Mouse (Mus musculus): Measurements from ENCODE around the gene C2cd4a.

The C2cd4a gene

DNA sequence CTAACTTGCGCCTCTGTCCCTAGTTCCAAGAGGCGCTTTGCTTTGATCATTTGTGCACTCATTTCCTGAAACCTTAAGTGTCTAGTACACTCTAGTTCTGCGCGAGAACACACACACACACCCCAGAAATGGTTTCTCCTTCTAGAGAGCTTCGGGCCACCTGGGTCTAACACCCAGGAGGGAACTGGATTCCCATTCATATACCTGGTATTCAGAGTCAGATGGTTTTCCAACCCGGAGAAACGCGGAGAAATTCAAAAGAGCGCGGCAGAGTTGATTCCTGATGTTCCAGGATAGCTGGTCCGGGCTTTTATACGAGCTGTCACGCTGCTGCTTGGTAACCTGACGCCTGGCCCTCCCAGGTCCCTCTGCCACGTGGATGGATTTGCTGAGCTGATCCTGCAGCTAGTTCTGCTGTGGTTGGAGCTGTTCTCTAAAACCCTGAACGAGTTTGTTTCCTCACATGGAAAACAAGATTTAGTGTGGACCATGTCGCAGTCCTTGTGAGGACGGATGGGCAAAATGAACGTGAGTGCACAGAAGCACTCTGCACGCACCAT lies at the start of gene C2cd4a:
Gene C2cd4a (minus strand): TSS at position 285 of the 560 bp plus-strand sequence.
- no peak for DNase-seq (ENCODE audit: low spot score)

DNA sequence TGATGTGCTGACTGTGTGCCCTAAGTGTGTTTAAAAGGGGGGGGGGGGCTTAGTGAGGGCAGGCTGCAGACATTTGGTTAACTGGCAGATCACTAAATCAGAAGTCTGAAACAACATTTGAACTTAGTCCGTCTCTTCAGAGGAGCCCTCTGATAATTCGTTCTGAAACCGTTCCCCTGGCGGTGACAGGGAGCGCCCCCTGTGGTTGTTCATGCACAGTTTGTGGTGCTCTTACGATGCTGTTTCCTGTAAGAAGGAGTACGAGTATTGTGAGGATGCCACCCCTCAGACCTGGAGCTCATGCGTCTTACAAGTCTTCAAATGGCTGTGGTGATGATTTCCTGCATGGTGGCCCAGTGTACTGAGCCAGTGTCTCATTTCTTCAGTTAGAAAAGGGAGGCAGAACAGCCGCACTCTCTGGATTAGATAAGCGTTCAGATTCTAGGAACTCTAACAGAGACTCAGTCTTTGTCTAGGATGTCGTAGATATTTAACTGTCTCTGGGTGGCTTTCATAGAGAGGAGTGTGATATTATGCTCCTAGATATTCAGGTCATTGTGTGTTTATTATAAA lies 46.2 kb upstream of the C2cd4a start:
- DNase-seq (ENCODE audit: low spot score) = peak; percentile 78

DNA sequence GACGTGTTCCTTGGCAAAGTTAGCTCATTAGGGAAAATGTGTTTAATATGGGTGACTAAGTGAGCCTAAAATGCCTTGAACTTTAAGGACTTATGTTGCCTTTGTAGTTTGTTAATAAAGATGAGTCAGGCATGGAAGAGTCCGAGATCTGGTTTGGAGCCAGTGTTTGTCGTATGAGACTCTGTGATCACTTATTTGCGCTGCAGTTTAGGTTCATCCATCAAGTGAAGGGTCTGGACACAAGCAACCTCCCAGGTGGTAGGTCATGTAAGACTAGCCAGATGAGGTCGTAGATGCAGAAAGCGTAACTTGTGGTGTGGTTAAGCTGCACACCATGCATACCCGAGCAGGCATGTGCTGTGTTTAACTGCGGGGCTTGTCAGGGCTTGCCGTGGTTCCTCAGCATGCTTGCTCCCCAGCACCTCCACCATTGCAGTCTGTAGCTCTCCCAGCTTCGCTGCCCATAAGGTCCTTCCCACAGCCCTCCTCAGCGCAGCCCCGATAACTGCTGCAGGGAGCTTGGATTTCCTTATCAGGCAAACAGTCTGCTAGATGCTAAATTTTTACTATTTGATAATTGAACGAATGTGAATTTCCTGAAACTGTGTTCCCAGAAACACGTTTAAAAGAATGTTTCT lies 45.1 kb upstream of the C2cd4a start:
- DNase-seq (ENCODE audit: low spot score) = peak; percentile 80

DNA sequence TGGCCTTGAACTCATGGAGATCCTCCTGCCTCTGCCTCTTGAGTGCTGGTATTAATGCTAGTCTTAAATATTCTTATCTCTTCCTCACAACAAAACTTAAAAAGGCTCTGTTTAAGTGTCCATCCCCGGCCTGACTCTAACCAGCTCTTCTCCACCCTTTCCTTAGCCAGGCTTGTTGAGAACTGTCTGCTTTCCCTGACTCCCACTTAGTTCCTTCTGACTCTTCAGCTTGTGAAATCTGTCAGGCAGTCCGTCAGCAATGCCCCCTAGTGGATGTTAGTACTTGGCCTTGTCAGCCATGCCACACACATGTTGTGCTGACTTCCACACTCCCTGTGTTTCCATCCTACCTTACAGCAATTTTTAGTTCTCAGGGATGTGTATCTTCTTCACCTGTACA lies 43.2 kb upstream of the C2cd4a start:
- DNase-seq (ENCODE audit: low spot score) = peak; percentile 74

DNA sequence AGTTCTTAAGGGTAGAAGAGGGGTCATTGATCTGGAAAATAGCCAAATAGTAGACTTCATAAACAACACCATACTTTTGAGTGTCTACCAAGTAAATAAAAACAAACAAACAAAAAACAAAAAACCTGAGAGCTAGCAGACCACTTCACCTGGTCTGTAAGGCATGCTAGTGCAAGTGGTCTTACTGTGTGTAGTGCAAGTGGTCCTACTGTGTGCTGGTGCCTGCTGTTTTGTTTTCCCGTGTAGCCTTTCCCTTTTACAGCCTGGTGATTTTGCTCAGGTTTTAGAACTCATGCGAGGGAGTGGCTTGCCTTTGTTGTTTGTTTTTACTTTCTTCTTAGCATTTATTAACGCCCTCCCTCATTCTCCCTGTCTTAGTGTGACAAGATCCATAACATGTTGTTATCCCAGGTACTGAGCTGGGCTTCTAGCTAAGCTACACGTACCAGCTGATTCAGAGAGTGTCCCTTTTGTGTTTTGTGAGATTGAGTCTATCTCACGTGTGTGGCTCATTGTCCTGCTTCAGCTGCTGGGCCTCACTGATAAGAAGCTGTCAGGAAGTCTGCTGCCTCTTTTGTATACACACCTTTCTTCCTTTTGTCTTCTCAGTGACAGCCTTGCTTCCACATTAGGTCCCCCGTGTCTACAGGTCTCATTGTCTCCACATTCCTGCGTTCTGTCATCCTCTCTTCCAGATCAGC lies 42.5 kb upstream of the C2cd4a start:
- DNase-seq (ENCODE audit: low spot score) = peak; percentile 52

DNA sequence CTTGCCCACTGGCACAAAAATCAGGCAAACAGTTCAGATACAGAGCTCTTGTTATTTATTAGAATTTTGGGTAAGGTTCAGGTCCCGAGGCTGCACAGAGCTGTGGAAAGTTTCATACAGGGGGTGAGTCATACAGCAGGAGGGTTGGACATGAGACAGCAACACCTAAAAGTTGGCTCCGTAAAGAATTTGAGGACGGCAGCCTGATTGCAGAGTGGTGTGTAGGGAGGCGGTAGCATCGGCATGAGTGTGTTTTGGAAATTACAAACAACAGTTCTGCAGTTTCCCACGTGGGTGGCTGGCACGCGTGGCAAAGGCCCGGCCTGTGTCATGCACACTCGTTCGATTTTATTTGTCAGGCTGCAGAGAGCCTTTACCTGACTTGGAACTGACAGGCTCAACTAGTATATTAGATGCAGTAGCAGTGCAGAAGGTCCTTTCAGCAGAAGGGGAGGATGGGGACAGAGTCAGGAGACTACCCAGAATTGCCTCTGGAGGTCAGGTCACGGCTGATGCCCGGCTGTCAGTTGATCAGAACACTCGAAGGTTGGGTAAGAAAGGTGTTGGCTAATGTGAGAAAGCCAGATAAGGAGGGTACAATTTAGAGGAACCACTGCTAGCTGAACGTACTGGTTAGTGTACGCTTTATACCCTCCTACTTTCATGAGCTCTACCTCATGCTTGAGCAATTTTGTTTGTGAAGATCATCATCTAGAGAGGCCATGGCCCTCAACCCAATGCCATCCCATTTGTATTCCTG lies 37.7 kb upstream of the C2cd4a start:
- DNase-seq (ENCODE audit: low spot score) = peak; percentile 57

DNA sequence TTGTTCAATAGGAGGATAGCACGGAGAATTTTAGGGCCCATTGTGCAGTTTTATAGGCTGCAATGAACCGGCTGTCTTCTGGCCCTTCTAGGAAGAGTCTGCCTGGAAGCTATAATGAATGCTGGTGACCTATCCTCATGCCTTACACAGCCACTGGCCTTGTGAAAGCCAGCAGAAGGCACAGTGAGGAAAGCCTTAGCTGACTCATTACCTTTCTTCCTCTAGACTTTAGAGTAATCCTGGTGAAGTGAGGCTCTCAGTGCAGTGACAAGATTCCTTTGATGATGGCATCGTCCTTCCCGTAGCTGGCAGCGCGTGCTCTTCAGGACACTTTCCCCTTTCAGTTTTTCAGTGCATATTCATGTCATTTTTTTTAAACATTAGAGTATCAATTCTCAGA lies 35.3 kb upstream of the C2cd4a start:
- DNase-seq (ENCODE audit: low spot score) = no peak

DNA sequence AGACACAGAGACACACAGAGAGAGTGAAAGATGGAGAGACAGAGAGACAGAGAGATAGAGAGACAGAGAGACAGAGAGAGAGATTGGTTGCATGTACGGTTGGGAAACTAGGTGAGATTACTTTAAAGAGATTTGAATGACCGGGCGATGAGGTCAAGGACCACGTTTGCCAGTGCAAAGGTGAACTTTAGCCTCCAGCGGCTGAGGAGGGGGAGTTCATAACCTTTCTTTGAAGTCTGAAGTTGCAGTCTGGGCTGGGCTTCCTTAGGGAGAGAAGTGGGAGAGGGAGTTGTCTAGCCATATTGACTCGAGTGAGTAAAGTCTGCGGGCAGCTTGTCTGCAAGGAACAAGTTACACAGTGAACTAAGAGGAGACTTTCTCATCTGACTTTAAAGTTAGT lies 33.3 kb upstream of the C2cd4a start:
- no peak for DNase-seq (ENCODE audit: low spot score)

DNA sequence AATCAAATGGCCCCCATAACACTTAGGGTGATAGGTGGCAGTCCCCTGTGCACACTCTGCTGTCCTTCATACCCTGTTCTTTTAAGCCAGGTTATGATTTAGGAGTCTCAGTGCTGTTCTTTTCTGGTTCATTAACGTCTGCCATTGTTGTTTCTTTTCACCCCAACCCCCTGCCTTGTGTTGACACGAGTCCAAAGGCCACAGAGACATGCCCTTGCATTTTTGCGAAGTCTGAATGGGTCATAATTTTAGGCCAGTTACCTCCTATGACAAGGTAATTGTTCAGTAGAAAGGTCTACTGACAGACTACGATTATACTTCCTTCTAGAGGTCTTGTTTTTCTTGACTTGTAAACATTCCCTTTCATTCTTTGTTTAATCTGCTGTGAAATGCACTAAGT lies 31.9 kb upstream of the C2cd4a start:
- no peak for DNase-seq (ENCODE audit: low spot score)

DNA sequence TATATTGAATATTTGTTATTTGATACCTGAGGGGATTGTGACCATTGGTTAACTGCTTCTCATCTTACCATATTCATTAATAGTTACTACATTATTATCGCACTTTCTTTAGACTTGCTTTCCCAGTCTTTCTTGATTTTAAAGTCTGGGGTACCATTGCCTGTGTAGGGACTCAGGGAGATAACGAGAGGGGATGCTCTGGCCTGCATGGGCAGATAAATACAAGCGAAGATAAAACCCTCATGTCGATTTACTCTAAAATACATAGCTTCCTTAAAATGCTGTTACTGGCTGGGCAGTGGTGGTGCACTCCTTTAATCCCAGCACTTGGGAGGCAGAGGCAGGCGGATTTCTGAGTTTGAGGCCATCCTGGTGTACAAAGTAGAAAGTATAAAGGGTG lies 31.2 kb upstream of the C2cd4a start:
- DNase-seq (ENCODE audit: low spot score) = no peak

DNA sequence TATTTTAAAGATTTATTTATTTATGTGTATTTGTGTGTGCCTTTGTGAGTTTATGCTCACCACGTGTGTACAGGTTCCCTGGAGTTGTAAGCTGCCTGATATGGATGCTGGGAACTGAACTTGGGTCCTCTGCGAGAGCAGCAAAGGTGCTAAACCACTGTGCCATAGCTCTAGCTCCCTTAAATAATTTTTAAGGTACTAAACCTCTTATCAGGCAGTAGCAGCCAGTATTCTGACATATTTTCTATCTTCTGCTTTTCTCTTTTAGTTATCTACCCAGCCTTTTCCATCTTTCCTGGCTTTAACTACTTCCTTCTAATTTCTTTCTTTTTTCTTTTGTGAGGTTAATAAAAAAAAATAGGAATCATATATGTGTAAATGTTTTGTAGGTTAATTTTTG lies 28.1 kb upstream of the C2cd4a start:
- no peak for DNase-seq (ENCODE audit: low spot score)

DNA sequence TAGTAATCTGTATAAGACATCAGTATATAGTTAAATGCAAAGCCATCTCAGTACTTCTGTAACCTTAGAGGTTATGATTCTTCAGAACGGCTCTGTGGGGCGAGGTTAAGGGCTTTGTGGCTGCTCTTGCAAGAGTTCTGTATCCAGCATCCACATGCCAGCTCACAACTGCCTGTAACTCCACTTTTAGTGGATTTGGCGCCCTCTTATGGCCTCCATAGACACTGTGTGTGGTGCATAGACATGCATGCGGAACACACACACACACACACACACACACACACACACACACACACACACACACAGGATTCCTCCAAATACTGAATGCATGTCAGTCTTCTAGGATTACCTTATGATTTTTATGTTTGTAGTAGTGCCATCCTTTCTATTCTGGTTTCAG lies 19.0 kb upstream of the C2cd4a start:
- no peak for DNase-seq (ENCODE audit: low spot score)

DNA sequence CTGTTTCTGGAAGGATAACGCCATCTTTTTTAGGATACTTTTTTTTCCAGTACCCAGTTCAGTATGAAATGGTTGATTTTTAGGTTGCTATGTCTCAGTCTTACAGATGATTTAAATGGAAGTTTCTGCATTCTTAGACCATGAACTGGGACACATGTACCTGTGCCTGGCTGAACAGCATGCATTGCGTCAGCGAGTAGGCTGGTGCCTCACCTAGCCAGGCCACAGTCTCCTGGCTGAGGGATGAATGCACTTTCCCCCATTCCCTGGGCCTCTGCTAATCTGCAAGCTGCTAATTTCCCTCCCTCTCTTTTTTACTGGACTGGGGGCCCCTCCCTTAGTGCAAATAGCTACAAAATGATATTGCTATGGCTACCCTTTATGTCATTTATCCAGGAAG lies 17.7 kb upstream of the C2cd4a start:
- DNase-seq (ENCODE audit: low spot score) = no peak

DNA sequence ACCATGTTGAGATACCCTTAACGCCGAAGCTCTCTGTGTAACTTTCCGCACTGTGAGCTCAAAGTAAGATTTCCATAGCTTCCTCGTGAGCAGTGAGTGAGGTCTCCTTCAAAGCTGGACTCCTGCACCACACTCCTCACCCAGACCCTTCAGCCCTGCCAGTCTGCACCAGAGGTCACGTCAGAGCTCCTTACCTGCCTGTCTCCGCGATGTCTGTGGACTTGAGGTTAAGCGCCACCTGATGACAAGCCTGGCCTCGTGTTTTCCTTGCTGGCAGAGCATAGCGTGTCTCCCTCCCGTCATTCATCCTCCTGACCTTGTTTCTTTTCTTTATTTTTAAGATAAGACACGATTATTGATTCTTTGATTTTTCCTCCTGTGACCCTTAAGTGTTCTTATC lies 17.3 kb upstream of the C2cd4a start:
- no peak for DNase-seq (ENCODE audit: low spot score)

DNA sequence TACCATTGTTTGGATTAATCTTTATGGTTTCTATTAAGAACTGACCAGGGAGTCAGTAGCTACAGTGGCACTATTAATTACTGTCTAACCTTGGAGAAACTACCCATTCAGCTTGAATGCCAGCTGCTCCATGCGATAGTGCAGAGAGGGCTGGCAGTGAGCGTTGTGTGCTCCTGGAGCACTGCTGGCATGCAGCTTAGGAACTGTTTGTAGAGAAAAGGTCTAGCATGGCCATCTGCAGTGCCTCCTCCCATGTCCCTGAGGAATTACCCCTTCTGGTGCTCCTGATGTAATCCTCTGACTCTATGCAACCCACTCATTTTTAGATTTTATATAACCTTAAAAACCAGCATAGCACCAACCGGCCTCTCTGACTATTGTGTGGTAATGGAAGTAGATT lies 15.5 kb upstream of the C2cd4a start:
- DNase-seq (ENCODE audit: low spot score) = no peak

DNA sequence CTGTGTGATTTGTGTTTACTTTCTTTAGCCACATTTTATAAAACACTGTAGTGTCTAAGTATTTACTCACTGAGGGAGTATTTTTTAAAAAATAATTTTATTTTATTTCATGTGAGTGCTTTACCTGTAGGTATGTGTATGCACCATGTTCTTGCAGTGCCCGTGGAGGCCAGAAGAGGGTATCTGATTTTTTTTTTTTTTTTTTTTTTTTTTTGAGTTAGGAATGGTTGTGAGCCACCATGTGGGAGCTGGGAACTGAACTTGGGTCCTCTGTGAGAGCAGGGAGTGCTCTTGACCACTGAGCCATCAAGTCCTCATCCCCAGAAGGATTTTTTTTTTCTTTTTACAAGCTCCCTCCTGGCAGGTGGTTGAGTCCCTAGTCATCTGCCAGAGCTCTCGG lies 14.0 kb upstream of the C2cd4a start:
- DNase-seq (ENCODE audit: low spot score) = no peak

DNA sequence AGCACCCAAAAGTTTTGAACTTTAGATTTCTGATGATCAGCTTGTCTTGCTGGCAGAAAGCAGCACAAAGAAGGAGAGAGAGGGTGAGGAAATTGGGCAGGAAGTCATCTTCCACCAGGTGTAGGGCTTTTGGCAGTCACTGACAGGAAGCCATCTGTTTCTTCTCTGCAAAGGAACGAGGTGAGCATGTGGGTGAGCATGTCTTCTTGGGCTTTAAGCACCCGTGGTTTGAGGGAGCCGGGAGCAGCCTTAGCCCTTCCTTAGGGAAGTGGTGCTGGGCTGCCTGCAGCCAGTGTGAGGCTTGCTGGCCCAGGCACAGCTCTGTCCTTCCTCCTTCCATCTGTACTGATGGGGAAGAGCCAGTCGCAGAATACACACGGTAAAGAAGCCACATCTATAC lies 13.5 kb upstream of the C2cd4a start:
- no peak for DNase-seq (ENCODE audit: low spot score)

DNA sequence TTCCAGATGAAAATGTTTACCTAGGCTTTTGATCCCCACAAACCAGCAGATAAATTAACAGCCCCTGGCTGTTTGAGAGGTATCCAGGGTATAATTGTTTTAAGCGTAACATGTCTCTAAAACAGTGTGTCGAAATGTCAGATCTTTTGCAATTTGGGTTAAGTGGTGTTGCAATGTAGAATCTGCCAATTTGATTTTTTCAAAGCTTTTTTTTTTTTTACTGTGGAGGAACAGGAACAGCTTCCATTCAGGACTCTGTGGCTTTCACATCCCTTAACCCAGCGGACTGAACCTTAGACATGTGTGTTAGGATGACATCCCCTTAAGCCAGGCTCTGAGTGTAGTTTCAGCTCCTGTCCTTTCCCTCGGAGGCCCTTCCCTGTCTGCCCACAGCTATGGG lies 12.9 kb upstream of the C2cd4a start:
- DNase-seq (ENCODE audit: low spot score) = no peak

DNA sequence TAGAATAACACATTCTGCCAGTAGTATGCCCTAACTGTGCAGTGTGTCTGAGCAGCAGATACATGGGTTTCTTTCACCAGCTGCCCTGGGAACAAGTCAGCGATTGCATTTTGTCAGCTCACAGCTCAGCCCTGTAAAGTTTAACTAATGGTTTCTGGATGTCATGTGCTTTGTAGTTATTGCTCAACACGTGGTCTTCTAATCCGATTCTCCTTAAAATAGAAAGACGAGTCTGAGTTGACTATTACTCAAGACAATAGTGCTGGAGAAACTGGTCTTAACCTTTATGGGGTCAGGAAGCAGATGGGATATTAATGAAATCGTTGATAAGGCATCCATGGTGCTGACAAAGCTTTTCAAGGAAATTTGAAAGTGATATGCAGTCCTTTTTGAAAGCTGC lies 10.7 kb upstream of the C2cd4a start:
- DNase-seq (ENCODE audit: low spot score) = no peak

DNA sequence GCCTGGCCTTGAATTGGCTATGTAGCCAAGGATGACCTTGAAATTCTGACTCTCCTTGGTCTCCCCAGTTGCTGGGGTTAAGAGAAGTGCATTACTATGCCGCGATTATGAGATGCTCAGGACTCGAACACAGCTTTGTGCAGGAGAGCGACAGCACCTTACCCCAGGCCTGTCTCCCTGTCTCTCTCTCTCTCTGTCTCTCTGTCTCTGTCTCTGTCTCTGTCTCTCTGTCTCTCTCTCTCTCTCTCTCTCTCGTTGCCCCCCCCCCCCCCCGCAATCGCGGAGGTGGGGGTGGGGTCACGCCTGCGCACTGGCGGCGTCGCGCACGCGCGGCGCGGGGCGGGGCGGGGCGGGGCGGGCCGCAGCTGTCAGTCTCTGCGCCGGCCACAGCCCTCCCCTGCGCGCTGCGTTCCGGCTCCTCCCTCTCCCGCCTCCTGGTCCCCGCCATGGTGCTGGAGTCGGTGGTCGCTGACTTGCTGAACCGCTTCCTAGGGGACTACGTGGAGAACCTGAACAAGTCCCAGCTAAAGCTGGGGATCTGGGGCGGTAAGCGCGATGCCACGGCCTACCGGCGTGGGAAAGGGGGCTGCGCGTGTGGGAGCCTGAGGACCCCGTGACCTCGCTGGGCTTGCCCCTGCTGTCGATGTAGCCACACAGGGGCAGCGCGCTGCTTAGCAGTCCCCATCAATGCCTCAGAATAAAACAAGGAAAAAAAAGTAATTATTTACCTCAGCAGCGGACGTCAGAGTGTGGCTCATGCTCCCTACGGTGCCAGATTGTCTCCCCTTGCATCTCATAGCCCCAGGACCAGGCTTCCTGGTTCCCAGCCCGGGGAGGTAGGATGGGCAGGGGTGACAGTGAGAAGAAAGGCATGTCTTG lies 8.1 kb upstream of the C2cd4a start, which contains the start of gene Vps13c:
Gene Vps13c (plus strand): TSS at position 416 of the 879 bp plus-strand sequence.
- peak; percentile 70 for DNase-seq (ENCODE audit: low spot score)

DNA sequence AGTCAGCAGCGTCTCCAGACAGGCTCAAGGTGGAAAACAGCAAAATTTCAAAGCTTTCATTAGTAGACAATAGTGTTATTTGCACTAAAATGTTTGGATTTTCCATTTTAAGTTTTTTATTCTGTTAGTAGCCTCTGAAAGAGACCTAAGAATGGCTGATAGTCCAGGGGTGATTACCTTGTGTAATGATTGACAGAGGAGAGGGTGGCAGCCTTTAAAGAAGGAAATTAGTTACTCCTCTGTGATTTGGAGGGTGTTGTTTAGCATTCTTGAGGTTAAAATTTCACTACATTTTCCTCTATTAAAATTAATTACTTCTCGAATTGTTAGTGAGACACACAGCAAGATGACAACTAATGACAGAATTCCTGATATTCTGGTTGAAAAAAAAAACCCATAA lies 5.2 kb upstream of the C2cd4a start:
- no peak for DNase-seq (ENCODE audit: low spot score)

DNA sequence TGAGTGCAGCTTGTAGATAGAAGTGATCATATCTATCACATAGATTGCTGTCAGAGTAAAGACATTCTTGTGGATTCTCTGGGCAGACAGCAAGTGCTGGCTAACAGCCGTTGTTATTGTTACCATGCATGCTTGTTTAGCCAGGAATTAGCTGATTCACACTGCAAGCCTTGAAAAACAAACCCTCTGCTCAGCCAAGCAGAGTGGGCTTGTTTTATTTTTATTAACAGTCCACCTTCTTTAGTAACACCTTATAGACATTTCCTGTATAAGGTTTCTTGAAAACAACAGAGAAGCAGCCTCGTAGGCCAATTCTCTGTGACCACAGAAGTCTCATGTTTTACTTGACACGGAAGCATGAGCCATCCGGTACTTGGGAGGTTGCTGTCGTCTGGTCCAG lies 2.4 kb upstream of the C2cd4a start:
- no peak for DNase-seq (ENCODE audit: low spot score)
